Mouse (Mus musculus) megakaryocyte, embryonic 14.5 days (primary cell): ENCODE results near the gene Arhgef10l. TPM values are rescaled to one million over a fixed set of nuclear protein-coding genes. Genes with fewer than 3 reads are reported as not detected.

ENCODE experiments used
- H3K27me3 ChIP-seq: replicated peaks from 2 replicates; pipeline ENCODE3; 2012; ENCODE audit warnings: inconsistent platforms
- H3K36me3 ChIP-seq: replicated peaks from 2 replicates; pipeline ENCODE3; 2012; ENCODE audit warnings: low read length, inconsistent platforms, mixed read lengths
- H3K4me1 ChIP-seq: 2 replicates; pipeline ENCODE4 v1.6.1; 2012; ENCODE audit warnings: inconsistent platforms
- H3K4me3 ChIP-seq: replicated peaks from 2 replicates; pipeline ENCODE3; 2012; ENCODE audit warnings: moderate library complexity, mild to moderate bottlenecking, inconsistent platforms
- H3K9me3 ChIP-seq: 2 replicates; pipeline ENCODE4 v1.6.1; 2012; ENCODE audit warnings: inconsistent platforms
- FLI1 ChIP-seq: IDR thresholded peaks from 2 replicates; pipeline ENCODE4 v1.6.1; 2012; ENCODE audit warnings: low read length, inconsistent platforms, mixed read lengths
- GATA1 ChIP-seq: IDR thresholded peaks from 3 replicates; pipeline ENCODE4 v1.6.1; 2012; ENCODE audit warnings: mixed read lengths, low read length, inconsistent platforms, borderline replicate concordance
- polyA plus RNA-seq: library from polyadenylated mRNA; stranded (reverse); fragments of >175 nt; gene quantifications from 2 replicates; pipeline ENCODE4 v1.2.3, GENCODE M21; 2012; ENCODE audit warnings: low replicate concordance; ENCODE audit not compliant: insufficient read depth

The Arhgef10l gene
- polyA plus RNA-seq, 1 experiment = 7.1 TPM

DNA sequence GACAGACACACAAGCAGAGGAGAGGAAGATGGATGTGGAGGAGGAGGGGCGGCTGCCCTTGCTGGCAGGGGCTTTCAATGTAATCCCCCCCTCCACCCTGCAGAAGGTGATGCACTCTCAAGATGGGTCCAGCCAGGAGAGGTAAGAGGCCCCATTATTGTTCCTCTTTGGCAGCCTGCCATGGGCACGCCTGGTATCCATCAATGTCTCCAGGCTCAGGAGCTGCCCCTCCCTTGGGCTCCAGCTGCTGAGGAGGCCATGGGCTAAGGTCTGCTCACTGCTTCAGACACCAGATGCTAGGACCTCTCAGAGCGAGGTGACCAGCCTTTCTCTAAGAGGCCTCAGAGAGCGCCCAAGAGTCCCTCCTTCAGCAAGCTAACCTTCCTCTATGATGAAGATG, 152.0 kb downstream of the Arhgef10l start:
- H3K4me1 ChIP-seq = 0 out of 2 replicates have a peak, but pooled peaks cover 3% of the 10 kb centered on the region
- H3K4me3 ChIP-seq = no peak overlapping the region
- H3K9me3 ChIP-seq = peaks cover 22% of the 10 kb centered on the region
- peaks cover 13% of the 10 kb centered on the region for H3K36me3 ChIP-seq
- peaks cover 2% of the 10 kb centered on the region for H3K27me3 ChIP-seq
- no peak for TF ChIP-seq FLI1
- TF ChIP-seq GATA1 = no peak

DNA sequence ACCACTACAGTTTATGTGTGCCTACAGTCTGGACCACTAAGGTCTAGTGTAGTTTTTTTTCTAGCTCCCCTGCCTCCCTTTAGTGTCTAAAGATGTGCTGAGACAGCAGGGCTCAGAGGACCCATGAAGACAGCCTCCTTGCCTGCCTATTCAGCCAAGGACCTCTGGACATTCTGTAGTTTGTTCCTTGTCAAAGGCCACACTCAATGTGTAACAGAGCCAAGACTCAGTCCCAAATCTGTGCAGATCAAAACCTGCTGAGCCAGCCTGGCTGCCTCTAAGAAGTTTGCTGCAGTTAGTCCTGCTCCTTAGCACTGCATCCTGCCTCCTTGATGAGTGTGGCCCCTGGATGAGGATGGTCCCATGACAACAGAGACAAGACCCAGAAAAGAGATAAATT, 156.0 kb downstream of the Arhgef10l start:
- Histone ChIP-seq H3K4me3 (no peak overlapping the region), H3K36me3 (peaks cover 2% of the 10 kb centered on the region), H3K9me3 (peaks cover 26% of the 10 kb centered on the region), H3K27me3 (peaks cover 7% of the 10 kb centered on the region), H3K4me1 (no peaks in the 10 kb centered on the region)
- no peak for TF ChIP-seq GATA1
- no peak for TF ChIP-seq FLI1

DNA sequence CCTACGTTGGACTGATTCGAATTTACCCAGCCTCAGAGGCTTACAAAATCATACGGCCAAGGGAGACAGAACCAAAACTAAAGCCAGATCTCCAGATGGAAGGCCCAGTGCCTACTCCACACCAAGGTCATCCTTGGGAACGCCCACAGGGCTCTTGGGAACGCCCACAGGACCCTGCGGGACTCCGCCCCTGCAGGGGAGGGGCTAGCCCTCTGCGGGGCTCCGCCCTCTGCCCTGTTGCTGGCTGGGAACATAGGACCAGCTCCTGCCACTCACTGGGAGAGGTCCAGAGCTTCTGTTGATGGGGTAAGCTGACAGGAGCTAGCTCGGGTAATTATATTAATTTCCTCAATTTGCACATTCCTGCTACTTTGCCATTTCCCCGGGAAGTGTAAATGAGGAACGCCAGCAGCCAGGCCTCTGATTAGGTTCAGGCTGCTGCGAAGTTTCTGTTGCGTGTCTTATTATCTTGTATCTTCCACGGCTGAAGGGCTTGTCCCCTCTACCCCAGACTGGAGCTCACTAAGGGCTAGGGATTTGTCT, 158.6 kb downstream of the Arhgef10l start:
- Histone ChIP-seq H3K36me3 (no peaks in the 10 kb centered on the region), H3K4me3 (no peak overlapping the region), H3K27me3 (peaks cover 26% of the 10 kb centered on the region), H3K9me3 (peaks cover 26% of the 10 kb centered on the region), H3K4me1 (no peaks in the 10 kb centered on the region)
- TF ChIP-seq GATA1 (no peak), FLI1 (no peak)

DNA sequence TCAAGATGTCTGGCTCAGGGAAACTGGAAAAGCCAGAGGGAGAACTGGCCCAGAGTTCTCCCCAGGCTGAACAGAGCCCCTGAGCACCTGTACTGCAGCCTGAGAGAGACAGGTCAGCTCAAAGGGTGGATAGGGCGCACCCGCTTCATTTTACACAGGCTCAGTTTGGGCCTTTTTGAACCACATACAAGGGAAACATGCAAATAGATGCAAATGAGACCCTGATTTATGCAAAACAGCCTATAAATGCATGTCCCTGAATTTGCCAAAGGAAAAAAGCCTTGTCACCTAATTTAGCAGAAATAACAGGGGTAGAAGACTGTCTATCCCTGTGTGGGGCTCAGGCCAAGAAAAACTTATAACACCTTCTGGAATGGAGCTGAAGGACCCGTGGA, 160.2 kb downstream of the Arhgef10l start:
- H3K9me3 ChIP-seq = peaks cover 20% of the 10 kb centered on the region
- peaks cover 33% of the 10 kb centered on the region for H3K27me3 ChIP-seq
- H3K4me3 ChIP-seq = no peak overlapping the region
- H3K4me1 ChIP-seq = no peaks in the 10 kb centered on the region
- no peaks in the 10 kb centered on the region for H3K36me3 ChIP-seq
- no peak for TF ChIP-seq FLI1
- TF ChIP-seq GATA1 = no peak

DNA sequence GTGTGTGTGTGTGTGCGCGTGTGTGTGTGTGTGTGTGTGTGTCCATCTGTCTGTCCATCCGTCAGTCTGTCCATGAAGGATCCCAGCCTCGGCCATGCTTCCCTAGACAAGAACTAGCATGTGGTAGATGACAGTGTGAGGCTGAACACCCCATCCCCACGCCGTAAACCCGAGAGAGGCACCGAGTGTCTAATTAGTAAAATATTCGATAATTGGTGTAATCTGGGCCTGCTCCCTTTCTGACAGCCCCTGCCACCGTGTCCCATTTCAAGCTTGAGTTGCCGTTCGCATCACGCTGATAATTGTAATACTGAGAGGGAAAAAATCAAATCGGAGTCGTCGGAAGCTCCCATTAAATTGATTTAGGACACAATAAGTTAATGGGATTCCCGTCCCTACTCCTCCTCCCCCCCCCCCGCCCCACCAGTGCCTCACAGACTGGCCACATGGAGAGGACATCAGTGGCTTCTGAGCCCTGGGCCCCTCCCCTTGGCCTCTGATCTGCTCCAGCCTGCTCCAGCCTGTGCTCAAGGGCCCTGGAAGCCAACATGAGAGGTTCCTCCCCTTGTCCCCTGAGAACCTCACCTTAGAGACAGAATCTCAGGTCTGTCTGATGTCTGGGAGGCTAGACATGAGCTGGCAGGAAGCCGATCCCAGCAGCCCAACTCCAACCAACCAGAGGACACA, 160.7 kb downstream of the Arhgef10l start:
- Histone ChIP-seq H3K9me3 (peaks cover 14% of the 10 kb centered on the region), H3K4me1 (no peaks in the 10 kb centered on the region), H3K27me3 (peaks cover 35% of the 10 kb centered on the region), H3K36me3 (no peaks in the 10 kb centered on the region), H3K4me3 (no peak overlapping the region)
- TF ChIP-seq GATA1 = no peak
- TF ChIP-seq FLI1 = no peak

DNA sequence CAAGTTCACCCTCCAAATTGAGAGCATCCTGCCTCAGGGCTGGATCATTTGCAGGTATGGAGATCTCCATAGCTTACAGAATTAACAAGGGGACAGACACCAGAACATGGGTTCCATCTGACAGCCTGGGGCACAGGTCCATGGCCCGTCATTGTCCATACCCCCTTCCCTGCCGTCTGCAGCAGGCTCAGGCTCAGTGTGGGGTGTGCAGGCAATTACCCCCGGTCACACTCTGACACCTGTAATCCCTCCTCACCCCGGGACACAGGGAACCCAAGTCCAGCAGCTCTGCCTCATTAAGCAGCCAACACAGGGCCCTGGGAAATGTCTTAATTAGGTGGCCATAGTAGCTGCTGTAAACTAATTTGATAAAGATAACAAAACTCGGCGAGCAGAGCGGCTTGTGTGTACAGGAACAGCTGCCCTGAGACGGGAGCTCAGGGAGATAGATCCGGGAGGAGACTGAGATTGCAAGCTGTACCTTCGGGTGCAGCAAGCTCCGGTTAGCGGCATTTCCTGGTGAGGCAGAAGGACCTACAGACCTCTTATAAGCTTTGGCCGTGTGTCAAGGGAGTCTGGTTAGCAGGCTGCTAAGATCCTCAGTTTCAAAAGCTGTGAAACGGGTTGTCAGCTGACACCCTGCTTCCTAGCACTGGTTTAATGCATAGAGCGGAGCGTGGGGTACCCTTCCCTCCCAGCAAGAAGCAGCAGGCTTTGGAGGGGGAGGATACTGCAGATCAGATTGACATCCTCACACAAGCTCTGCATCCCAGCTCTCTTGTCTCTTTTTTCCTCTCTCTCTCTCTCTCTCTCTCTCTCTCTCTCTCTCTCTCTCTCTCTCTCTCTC, 161.5 kb downstream of the Arhgef10l start:
- peaks cover 33% of the 10 kb centered on the region for H3K27me3 ChIP-seq
- no peak for TF ChIP-seq FLI1
- no peak for TF ChIP-seq GATA1

DNA sequence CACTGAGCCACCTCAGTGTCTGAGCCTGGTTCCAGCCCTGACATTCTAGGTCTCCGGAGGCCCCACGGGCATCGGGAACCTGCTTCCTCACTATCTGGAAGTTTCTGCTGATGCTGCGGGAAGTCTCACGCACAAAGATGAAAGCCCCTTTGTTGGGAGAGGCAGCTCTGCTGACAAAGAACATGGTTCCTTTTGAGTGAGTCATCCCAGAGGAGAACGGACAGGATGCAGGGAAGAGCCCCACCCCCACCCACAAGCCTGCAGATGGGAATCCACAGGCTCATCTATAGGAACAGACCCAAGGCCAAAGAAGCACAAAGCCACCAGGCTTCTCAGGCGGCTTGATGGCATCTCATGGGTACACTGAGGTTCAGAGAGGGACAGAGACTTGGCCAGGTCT, 165.0 kb downstream of the Arhgef10l start:
- Histone ChIP-seq H3K4me3 (no peak overlapping the region), H3K36me3 (no peaks in the 10 kb centered on the region), H3K4me1 (no peaks in the 10 kb centered on the region), H3K27me3 (peaks cover 35% of the 10 kb centered on the region), H3K9me3 (no peaks in the 10 kb centered on the region)
- TF ChIP-seq GATA1 = no peak
- TF ChIP-seq FLI1 = no peak

More for the DNA sequence above, 161.5 kb downstream of the Arhgef10l start:
- H3K36me3 ChIP-seq = no peaks in the 10 kb centered on the region
- H3K4me1 ChIP-seq = no peaks in the 10 kb centered on the region
- H3K4me3 ChIP-seq = no peak overlapping the region
- H3K9me3 ChIP-seq = peaks cover 7% of the 10 kb centered on the region

DNA sequence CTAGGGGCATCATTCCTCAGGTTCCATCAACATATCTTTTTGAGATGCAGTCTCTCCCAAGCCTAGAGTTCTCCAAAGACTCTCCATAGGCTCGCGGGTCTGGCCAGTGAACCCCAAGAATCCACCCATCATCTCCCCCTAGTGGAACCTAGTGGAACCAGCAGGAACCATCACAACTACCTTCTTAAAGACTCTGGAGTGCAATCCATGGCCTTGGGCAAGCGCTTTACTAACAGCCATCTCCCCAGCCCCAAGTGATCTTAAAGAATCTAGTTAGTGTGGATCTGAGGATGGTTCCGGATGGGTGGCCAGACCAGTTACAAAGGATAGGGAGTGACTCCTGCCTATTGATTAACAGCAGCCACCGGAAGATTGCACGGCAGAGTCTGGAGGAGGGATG, 166.2 kb downstream of the Arhgef10l start:
- H3K4me3 ChIP-seq = no peak overlapping the region
- no peaks in the 10 kb centered on the region for H3K9me3 ChIP-seq
- H3K27me3 ChIP-seq = peaks cover 31% of the 10 kb centered on the region
- no peak for TF ChIP-seq FLI1
- TF ChIP-seq GATA1 = no peak
- H3K4me1 ChIP-seq = no peaks in the 10 kb centered on the region
- H3K36me3 ChIP-seq = no peaks in the 10 kb centered on the region

DNA sequence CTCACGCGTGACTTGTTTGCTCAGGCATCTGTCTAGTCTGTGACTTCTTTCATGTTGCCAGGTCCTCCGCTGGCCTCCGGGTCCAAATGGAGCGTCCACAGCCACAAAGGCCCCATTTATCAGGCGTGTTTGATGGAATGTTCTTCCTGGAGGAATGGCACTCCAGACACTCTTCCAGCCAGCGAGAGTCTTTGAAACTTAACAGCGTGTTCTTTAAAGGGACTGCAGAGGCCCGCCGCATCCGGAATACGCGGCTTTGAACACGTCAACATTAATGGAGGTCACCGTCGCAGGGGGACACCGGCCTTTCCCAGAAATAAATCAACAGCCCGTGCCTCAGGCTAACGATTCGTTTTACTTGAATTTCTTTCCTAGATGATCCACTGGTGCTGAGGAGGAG, 168.6 kb downstream of the Arhgef10l start:
- Histone ChIP-seq H3K4me3 (no peak overlapping the region), H3K9me3 (no peaks in the 10 kb centered on the region), H3K36me3 (no peaks in the 10 kb centered on the region), H3K27me3 (peaks cover 12% of the 10 kb centered on the region), H3K4me1 (no peaks in the 10 kb centered on the region)
- TF ChIP-seq FLI1 = no peak
- TF ChIP-seq GATA1 = no peak

DNA sequence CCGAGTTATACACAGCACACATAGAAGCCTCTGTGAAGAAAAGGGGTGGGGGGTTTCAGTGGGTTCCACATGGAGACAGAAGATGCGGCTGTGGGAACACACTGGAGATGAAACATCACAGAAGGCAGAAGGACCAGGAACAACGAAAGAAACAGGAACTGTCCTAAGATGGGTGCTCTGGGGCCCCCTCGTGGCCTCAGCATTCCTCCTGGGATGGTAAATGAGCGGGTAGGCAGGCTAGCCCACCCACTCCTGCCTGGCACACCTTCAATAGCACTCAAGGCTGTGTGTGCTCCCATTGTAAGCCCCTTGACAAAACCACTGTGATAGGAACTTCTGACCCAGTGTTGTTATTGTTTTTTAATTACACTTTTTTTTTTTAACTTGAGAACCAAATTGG, 174.3 kb downstream of the Arhgef10l start:
- no peak overlapping the region for H3K4me3 ChIP-seq
- no peak for TF ChIP-seq FLI1
- TF ChIP-seq GATA1 = no peak
- H3K9me3 ChIP-seq = no peaks in the 10 kb centered on the region
- no peaks in the 10 kb centered on the region for H3K4me1 ChIP-seq
- no peaks in the 10 kb centered on the region for H3K36me3 ChIP-seq
- H3K27me3 ChIP-seq = peaks cover 3% of the 10 kb centered on the region
